Mouse (Mus musculus): ENCODE data around the gene Socs2. TPM values are rescaled to one million over a fixed set of nuclear protein-coding genes. Genes with fewer than 3 reads are reported as not detected.
"Not testable (repeated sequence)": the region's sequence is repeated elsewhere in the genome, so short reads cannot be mapped to it uniquely, and the experiment has no call there.

Socs2 gene
- total RNA-seq, 2 experiments from 2014 or later = 30.0 to 34.1 TPM

DNA sequence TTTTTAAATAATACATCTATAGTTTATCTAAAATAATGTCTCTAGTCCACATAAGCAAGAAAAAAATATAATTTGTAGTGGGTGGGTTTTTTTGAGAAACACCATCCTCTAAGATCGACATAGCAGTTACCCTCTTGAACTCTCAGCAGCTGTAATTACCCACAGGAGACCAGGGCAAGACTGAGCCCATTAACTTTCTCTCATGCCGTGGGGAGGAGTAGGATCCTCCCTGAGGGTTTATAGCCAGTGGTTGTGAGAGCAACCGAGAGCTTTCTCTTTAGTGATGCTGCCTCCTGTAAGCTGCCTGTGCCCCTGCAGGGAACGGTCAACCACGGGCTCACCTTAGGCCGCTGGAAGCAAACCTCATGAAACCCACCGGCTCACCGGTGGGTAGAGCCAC lies 24.9 kb downstream of the Socs2 start:
- DNase-seq = no peak

DNA sequence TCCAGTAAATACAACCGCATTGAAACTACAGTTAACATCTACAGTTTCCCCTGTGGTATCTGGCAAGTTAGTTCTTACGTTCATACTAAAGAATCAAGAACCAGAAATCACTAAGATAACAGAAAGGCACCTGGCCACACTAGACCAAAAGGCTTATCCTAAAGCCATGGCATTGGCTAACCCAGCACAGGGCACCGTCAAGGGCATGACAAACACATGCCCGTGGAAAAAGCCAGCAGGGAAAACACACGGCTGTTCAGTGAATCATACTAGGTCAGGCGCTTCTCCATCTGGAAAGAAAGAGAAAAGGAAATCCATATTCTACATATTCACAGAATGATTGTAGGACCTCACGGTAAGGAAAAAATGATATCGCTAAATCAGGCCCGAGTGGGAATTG lies 26.1 kb downstream of the Socs2 start:
- DNase-seq = peak; percentile 45

DNA sequence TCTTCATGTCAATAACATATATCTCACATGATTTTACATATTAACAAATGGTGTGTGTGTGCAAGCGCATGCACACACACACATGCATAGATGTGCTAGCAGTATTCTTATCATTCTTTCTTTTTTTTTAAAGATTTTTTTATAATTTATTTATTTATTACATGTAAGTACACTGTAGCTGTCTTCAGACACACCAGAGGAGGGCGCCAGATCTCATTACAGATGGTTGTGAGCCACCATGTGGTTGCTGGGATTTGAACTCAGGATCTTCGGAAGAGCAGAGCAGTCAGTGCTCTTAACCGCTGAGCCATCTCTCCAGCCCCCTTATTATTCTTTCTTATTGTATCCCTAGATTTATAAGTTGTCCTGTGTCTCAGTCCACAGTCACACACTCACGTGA lies 27.2 kb downstream of the Socs2 start:
- not testable (repeated sequence) for DNase-seq

DNA sequence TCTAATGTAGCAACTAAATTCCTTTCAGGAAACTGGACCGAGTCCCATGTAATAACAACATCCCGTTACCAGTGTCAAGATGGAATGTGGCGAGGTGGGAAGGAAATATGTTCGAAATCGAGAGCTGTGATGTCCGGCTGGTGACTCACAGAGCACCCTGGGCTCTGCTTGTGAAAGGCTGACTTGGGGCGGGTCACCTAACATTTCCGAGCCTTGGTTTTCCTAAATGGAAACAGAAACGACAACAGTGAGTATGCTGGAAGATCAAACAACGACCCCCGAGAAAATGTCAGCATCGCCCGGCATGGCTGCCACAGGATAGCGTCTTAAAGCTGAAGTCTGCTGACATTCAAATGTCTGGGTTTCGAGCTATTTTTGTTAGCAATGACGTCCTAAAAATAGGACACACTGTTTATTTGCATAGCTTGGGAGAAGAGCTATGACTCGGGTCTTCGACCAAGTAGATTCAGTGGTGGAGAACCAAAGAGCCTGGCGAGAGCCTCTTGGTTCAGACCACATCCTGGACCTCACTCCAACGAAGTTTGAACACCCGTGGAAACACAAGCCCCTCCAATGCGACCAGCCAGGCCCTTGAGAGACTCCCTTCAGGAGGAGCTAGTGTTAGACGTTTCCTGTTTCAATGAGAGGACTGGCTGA lies 28.0 kb downstream of the Socs2 start:
- peak; percentile 14 for DNase-seq

DNA sequence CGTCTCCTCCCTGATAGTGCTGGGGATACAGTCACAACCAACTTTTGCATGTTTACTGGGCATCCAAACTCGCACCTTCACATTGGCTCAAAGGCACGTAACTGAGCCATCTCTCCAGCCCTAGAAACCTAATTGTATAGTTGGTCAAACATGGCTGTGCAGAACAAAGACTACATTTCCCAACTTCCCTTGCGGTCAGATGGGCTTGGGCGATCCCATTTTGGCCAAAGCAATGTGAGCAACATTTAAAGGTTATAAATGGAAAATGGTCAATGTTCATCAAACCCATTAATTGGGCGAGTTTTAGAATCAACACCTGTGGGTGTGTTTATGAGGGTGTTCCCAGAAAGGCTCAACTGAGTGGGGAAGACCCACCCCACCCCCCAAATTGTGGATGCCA lies 30.5 kb downstream of the Socs2 start:
- DNase-seq = no peak

DNA sequence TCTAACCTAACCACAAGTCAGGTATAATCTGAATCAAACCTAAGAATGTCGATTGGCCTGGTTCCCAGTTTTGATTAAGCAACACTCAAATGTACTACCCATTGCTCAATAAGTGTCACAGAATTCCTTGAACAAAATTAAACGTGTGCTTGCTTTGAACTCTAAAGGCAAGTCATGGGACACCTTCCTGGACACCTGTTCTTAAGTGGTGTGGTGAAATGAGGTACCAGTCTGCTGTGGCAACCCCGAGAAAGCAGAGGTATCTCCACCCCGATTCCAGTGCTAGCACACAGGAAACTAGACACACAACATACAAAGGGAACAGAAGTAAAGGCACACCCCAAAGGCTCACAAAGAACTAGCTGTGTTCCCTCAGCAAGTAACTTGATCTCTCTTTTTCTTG lies 31.2 kb downstream of the Socs2 start:
- DNase-seq = peak; percentile 49

DNA sequence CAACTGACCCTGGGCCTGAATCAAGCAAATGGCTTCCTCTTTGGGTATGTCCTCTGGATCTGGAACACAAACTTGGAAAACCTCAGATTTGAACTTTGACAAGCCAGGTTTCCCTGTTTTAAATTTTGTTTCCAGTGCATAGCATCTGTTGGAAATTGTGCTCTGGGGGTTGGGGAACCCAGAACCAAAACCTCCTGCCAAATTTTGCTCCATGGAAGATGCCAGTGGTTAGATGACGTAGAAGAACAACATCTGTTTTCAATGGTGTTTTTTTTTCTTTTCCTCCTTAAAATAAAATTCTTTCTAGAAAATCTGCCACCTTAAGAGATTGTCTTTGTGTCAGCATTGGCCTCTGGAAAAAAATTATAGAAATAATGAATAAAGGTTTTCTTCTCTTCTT lies 31.9 kb downstream of the Socs2 start:
- DNase-seq = no peak

DNA sequence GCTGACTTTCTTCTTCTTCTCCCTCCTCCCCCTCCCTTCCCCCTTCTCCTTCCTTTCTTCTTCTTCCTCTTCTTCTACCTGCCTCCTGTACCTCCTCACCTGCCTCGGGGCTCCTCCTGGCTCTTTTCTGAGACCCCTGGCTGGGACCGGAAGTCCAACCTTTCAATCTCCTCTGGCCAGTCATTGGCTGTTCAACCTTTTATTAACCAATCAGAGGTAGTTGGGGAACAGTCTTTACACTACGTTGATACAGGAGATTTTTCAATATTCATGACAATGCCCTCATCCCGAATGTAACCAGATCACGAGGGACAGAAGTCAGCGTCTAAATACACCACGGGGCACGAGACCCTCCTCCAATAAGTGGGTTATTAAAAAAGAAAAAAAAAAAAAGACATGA lies 32.5 kb downstream of the Socs2 start:
- DNase-seq = no peak

DNA sequence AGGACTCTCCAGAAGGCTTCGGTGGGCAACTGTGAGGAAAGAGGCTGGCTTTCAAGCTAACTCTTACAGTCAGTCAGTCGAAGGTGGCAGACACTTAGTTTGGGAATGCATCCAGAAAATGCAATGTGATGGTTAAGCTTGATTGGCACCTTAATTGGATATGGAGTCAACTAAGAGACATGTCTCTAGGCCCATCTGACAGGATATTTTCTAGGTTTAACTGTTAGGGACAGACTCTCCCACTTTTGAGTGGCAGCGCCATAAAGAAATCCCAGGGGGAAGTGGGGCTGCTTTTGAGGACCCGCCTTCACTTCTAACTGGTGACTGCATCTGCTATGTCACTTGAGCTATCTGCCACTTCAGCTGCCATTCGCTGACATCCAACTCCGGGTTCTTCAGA lies 43.6 kb downstream of the Socs2 start:
- no peak for DNase-seq

DNA sequence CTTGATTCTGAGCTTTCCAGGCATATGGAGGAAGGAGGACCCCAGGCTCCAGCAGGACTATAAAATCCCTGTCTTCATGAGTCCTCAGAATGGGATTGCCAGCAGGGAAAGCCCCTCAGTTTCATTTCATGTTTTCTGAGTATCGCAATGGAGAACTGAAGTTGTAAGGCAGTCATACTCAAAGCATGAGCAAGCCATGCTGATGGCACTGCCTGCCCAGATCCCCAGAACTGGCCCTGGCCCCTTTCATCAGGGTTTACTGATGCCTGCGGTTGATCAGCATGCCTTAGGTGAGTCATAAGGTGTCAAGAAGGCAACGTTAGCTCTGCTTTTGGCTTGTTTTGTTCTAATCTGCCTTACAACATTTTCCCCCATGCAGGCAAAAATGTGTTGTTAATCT lies 45.0 kb downstream of the Socs2 start:
- no peak for DNase-seq

DNA sequence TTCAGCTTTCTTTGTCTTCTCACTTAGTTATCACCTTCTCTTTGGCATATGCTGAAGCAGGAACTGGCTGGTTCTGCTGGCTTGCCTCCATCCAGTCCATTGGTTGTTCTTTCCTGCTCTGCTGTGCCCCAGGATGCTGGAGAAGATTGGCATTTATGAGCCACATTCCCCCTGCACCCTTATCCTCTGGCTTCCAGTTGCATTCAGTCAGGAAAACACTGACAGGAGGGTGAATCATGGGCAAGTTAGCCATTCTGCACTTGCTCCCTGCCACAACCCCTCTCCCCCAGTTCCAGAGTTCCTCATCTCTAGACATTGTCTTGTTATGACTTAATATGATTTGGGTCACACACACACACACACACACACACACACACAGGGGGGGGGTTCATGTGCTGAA lies 47.8 kb downstream of the Socs2 start:
- no peak for DNase-seq

DNA sequence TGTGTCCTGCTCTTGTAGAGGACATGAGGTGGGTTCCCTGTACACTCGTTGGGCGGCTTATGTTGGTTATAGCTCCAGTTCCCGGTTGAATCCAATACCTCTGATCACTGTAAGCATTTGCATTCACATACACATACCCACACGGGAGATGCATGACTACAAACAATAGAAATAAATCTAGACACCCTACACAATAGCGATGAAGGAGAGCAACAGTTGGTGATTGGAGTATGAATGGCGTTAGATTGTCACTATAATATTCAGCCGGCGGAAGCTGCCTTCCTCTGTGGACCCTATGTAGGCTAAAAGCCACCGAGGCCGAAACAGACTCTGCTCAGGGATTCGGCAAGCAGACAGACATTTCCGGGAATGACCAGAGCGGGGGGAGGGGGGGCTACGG lies 48.8 kb downstream of the Socs2 start:
- no peak for DNase-seq

DNA sequence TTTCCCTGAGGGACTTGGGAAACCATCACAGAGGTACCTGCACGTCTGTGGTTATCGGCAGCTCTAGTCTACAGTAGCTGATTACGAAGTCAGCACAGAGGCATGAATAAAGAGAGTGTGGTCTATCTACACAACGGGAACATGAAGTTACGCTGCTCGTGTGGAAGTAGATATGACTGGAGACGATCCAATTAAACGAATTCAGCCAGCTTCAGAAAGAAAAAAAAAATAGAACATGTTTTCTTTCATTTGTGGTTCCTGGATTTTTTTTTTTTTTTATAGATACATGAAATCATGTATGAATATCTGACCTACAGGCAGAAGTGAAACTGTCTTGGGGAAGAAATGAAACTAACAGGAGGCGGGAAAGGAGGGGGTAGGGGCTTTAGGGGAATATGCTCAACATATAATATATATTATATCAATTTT lies 49.3 kb downstream of the Socs2 start:
- DNase-seq = no peak

DNA sequence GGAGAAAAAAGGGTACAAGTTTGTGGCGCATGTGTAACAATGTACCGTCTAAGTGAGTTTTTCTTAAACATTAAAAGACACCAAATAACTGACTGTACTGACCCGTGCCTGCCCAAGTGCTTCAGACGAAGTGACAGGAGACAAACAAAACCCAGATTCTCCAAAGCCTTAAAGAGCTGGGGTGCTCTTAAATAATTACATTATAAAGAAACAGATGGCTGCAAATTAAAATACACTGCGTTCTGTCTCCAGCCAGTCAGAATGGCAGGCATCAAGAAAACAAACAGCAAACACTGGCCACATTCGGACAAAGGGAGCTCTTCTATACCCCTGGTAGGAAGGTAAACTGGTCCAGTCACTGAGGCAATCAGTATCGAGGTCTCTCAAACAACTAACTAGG lies 49.7 kb downstream of the Socs2 start:
- no peak for DNase-seq

DNA sequence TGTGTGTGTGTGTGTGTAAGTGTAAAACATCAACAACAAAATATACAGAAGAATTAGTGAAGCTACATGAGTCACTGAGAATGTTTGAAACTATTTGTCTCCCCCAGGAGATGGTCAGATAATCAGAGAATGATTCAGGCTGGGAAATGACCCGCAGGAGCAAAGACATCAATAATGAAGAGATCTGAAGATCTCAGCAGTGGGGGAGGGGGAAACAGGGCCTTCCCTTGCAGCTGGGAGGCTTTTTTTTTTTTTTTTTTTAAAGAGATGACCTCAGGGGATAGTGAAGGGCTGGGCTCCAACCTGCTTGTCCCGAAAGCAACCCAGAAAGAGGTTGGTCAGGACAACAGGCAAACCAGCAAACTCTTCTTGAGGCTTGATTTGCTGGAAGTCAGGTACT lies 54.7 kb downstream of the Socs2 start:
- no peak for DNase-seq

DNA sequence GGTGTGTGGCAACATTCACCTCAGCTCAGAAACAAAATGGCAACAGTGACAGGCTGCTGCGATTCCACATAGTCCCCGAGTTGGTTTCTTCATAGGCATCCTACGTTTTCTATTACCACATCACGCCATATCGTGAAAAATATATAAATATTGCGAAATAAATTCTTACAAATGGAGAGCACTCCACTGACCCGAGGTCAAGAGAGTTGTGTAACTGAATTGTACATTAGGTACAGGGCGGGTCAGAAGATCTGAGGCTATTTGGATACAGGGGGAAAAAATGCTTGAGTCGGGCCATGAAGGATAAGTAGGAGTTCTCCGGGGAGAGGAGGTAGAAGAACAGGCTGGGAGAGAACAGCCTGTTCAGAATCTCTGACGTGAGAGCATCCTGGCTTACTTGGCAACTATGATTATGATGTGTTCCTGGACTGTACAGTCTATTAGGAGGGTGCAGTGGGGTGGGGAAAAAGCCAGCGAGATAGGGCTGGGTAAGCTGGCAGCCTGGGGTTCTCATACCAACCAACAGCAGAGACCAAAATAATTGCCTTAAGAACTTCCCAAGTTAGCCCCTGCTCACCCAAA lies 55.6 kb downstream of the Socs2 start:
- DNase-seq = no peak

DNA sequence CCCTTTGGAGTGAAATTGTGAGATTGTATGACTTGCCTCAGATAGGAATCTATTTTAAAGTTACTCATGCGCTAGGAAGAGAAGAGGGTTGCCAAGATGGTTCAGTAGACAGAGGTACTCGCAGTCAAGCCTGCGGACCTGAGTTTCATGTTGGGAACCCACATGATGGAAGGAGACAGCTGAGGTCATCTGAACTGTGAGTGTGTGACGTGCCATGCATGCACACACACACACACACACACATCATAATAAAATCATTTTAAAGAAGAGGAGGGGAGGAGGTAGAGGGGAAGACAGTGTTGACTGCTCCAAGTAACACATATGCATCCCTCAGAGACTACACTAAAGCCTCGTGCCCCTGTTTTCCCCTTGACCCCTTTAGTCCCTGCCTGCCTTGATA lies 56.9 kb downstream of the Socs2 start:
- no peak for DNase-seq

DNA sequence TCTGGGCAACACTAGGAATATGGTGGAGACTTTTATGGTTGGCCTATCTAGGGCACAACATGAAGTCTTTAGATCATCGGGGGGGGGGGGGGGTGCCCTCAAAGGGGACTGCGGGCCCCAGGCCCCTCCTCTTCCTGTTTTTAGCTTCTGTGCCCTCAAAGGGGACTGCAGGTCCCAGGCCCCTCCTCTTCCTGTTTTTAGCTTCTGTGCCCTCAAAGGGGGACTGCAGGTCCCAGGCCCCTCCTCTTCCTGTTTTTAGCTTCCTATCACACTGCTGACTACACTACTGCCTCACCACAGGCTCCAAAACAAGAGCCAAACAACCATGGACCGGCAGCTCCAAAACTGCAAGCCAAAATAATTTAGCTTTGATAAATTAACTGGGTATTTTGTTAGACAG lies 59.3 kb downstream of the Socs2 start:
- no peak for DNase-seq

DNA sequence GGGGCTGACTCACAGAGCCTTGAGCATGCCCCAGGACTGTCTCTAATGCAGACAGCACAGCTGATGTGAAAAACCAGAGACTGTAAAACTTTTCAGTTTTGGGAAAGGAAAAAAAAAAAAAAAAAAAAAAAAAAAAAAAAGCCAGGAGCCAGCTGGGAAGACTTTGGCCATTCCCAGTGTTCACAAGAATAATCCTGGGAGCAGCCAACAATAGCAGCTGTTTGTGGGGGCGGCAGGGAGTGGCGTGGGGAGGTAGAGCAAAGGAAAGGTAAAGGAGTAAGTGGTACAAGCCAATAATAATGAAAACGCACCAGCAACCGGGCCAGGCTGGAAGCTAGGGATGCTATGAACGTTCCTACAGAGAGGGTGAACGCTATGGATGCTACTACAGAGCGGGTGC lies 60.3 kb downstream of the Socs2 start:
- no peak for DNase-seq

DNA sequence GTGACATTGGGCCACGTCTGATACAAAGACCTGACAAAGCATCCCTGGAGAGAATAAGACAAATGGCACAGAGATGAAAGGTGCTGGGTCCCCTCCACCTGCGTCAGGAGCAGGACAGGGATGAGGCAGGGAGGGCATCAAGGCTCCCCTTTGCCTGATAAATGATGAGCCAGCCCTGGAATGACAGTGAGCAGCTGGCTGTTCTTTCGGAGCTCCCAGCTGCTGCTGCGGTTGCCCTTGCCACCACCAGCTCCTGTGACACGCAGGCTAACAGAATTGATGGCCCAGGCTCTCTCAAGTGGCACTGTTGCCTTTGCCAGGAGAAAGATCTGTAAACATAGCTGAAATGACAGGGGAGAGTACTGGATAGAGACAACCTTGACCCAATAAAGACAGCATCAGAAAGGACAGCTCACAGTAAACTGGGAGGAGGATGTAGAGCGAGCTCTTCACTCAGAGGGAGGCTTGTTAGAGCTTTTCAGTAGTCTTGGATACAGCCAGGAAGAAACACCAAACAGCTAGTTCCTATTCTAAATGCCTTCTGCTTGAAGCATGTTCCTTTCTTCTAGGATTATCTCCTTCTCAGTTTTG lies 61.2 kb downstream of the Socs2 start:
- DNase-seq = peak; percentile 36

DNA sequence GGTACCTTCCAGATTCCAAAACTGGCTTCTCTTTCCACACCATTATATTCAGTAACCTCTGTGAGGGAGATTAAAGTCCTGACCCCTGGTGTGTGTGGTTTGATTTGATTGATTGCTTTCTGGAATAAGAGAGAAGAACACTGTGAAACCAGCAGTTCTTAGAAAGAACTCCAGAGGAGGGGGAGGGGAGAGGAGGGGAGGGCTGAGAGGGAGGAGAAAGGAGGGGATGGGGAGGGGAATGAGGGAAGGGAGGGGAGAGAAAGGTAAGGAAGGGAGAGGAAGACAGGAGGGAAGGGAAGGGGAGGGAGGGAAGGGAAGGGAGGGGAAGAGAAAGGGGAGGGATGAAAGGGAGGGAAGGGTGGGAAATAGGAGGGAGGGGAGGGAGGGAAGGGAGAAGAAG lies 62.3 kb downstream of the Socs2 start:
- no peak for DNase-seq

DNA sequence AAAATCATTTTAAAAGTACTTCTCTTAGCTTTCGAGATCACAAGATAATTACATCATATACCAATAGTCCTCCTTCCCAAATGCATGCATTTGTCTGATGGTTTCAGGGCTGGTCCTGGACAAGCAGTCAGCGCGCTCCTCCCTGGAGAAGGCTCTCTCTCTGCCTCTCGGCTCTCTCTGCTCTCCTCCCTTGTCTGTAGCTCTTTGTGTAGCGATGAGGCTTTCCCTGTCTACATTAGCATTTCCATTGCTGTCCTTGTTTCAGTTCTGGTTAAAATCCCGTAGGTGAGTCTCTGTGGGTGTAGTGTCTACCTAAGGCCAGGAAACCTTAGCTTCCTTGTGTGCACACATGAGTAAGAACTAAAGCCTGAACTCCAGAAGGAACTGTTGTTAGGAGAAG lies 62.9 kb downstream of the Socs2 start:
- DNase-seq = no peak

DNA sequence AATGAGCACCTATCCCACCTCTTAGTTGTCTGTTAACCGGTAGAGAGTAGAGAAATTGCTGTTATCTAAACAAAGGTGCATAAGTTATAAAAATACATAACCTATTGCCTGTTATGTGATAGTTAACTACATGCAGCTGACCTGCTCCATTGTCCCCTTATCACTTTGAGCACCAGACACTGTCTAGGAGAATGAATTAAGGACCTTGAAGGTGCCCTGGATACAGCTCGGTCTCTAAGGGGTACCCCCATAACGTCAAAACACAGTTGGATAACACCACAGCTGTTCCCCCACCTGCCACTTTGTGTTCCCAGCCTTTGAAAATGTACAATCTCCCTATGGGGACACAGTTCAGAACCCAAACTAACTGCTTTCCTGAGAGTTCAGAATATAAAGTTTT lies 68.5 kb downstream of the Socs2 start:
- DNase-seq = no peak

DNA sequence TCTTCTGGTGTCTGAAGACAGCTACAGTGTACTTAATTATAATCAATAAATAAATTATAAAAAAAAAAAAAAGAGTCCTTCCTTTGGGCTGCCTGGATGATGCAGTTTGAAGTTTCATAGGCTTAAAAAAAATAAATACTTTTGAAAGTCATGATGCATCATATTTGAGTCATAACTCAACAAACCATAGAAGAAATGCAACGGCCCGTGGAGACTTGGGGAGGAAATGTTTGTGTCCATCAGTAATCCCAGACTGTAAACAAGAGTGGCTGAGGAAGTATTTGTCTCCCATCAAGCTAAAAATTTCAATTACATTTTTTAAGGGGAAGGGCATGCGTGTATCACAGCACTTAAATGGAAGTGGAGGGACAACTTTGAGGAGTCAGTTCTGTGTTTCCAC lies 69.2 kb downstream of the Socs2 start:
- no peak for DNase-seq
